Mouse (Mus musculus) gastrocnemius, postnatal 4 days (tissue): Measurements from ENCODE around the gene Ndufs8. TPM values are rescaled to one million over a fixed set of nuclear protein-coding genes. Genes with fewer than 3 reads are reported as not detected.
"Not testable (repeated sequence)": the region's sequence is repeated elsewhere in the genome, so short reads cannot be mapped to it uniquely, and the experiment has no call there.

Experiments
- DNase-seq, 2 experiments: peaks; one replicate each; pipeline ENCODE4 v3.0.0; 2021 to 2022; ENCODE audit warnings: low spot score in 2 of 2, mixed read lengths in 2 of 2
- long read RNA-seq, 2 experiments: library from polyadenylated mRNA; stranded (forward); transcript quantifications; one replicate each; pipeline ENCODE4 v2.0.0; 2021
- total RNA-seq, 2 experiments: library from RNA; stranded (reverse); gene quantifications; 2 replicates each; pipeline ENCODE4 v1.2.3; 2021

Ndufs8 gene
- 100 to 1,000 TPM; 182 to 186 TPM for total RNA-seq
- long read RNA-seq, experiment 1, transcript Ndufs8-205 (7 exons, 780 nt), result major isoform, 160 of 210 reads
- long read RNA-seq, experiment 1, transcript Ndufs8-201 (7 exons, 983 nt), result minor isoform, 25 of 210 reads
- long read RNA-seq, experiment 1, partial matches to known transcripts, result 14 of 210 reads
- long read RNA-seq, experiment 1, other reads (novel, unspliced or antisense), result 7 of 210 reads
- long read RNA-seq, experiment 2, transcript Ndufs8-201 (7 exons, 983 nt), result minor isoform, 24 of 171 reads
- long read RNA-seq, experiment 2, transcript Ndufs8-205 (7 exons, 780 nt), result major isoform, 133 of 171 reads
- long read RNA-seq, experiment 2, partial matches to known transcripts, result 5 of 171 reads
- long read RNA-seq, experiment 2, other reads (novel, unspliced or antisense), result 6 of 171 reads

DNA sequence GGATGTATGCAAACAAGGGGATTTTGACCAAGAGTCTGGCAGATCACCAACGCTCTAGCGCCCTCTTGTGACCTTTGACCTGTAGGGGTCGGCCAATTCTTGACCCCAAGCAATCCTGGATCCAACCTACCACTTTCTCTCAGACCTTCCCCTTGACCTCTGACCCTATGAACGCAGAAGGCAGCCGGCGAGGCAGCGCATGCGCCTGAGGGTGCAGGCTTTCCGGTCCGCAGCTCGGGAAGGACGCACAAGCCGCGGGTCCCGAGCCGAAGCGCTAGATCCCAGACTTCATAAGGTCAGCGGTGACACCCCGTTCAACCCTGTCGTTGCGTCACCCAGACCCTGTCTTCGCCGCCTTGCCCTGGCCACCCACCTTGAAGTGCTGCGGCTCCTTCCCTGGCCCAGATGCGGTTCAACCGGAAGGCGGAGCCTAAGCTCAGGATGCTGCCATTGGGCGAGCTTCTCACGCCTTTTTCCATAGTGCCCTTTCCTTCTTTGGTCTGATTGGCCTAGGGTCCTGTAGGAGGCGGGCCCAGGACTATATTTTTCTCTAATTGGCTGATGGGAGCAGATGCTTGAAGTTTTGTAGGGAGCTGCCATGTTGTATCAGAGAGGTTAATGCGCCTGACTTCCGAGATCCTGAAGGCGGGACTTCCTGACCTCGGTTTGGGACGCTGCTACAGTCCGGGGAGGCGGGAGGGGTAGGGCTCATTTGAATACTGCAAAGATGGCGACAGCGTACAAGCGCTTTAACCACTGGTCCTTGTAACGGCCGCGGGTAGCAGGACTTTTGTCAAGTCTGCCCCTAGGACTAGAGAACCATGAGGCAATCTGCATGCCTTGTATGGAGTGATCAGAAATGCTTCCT is at the start of gene Ndufs8:
Gene Ndufs8, minus strand, starts transcription at position 438 of the 868 bp plus-strand sequence.
- DNase-seq, result peak; percentile 62 to 86

DNA sequence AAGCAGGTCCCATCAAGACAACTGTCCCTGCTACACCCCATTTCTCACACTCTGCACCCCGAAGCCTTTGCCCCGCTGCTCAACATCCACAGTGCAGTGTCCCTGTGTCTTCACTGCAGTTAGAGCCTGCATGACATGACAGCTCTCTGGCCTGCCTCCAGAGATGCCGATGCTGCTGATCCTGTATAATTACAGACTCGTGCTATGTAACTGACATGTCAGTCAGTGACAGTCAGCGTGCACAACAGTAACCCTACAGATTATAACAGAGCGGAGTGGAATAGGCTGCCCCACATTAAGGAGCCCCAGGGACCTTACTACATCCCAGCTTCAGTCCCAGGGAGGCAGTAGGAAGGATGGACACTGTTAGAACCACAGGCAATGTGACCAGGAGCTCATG is 49.2 kb upstream of the Ndufs8 start:
- not testable (repeated sequence) for DNase-seq

DNA sequence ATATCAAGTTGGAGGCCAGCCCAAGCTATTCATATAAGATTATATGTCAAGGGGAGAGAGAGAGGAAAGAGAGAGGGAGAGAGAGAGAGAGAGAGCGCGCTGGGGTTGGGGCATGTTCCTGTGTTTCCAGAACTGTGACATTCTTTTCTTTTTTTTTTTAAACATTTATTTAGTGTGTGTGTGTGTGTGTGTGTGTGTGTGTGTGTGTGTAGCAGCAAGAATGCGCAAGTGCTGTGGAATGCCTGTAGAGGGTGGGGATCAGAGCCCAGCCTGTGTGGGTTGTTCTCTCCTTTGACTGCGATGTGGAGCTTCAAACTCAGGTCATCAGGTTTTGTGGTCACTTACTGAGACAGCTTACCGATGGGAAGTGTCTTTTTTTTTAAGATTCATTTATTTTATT is 47.6 kb upstream of the Ndufs8 start:
- DNase-seq, result no peak

DNA sequence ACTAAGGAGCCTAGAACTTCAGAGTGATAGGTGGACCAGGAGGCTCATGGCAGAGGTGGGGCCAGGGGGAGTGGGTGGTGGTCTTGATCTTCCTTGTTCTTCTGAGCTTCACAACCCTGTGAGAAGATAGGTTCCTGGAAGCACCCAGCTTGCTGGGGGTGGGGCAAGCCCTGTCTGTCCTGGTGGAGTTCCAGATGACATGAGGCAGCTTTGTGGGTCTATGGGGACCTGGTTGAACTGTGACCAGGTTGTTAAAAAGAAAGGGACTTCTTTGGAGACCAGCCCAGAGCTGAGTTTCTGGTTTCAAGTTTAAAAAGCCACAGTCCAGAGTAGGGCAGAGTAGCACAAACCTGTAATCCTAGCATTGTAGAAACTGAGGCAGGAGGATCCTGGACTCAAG is 46.5 kb upstream of the Ndufs8 start:
- no peak for DNase-seq

DNA sequence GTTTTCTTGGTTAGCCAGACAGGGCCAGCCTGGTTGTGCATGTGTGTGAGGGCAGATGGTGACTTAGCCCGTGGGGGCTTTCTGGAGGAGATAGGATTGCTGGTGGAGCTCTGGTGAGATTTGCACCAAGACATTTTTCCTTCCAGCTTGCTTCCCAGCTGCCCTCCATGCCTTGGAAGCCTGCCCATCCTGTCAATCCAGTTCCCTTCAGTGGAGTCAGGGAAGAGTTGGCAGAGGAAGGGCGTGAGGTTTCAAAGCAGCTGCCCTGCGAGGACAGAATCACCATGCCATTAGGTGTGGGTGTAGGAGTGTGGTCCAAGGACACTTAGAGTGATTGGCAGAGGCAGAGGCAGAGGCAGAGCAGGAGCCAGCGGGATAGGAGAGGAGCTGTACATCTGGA is 45.9 kb upstream of the Ndufs8 start, which contains the start of gene Aldh3b3:
Gene Aldh3b3, plus strand, starts transcription at position 176 of the 400 bp plus-strand sequence.
- no peak for DNase-seq

DNA sequence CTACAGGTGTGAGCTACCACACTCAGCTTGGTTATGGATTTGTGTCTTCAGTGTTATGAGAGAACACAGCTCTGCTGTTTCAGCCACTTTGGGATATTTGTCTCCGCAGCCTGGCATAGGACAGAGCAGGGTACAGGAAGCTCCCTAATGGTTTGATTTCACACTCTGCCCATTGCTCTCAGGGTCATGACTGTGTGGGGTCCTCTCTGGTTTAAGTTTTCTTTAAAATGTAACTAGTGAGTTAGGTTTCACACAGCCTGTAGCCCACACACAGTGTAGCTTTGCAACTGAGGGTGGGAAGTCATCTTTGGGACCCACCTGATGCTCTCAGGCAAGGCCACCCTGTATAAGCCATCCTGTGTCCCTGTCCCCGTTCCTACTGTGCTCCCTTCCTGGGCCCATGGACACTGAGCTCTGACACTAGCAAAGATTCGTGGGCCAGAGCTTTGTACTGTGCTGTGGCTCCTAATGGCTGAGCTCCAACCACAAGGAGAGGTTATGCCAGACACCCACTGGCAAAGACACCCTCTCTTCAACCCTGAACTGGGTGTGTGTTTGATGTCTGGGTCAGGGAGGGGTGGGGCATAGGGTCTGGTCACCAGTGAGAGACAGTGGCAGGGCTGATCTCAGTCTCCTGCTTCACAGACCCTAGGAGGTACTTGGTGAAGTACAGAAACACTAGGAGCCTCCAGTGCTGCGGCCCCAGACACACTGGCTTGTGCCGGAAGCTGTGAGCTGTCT is 44.9 kb upstream of the Ndufs8 start:
- not testable (repeated sequence) for DNase-seq

DNA sequence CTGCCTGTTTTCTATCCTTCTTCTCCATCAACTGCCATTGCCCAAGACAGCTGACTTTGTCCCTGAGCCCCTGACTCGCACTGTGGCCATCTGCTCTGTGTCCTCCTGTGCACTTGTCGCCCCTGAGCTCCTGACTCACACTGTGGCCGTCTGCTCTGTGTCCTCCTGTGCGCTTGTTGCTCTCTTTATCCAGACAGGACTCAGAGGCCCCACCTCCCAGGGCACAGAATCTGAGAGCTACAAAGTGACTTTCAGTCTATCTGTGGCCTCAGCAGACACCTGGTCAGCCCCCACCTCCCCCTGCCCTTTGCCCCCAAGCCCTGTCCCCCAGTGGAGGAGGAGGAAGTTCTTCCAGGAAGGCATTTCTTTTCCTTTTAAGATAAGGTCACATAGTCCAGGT is 43.2 kb upstream of the Ndufs8 start:
- no peak for DNase-seq

DNA sequence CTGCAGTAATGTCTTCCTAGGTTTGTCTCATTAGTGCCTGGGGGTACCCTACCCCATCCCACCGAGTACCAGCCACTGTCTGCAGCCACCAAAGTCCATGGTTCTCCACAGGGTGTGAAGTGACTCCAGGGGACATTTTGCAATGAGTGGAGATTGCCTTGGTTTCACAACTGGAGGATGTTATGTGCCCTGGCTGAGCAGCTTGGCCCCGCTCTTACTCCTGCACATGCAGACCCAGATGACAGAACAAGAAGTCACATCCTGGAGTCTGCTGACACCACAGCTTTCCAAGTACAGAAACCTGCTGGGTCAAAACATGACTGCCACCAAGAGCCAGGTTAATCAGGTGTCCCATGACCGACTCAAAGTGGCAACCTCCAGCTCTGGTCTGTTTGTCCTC is 42.5 kb upstream of the Ndufs8 start:
- no peak for DNase-seq

DNA sequence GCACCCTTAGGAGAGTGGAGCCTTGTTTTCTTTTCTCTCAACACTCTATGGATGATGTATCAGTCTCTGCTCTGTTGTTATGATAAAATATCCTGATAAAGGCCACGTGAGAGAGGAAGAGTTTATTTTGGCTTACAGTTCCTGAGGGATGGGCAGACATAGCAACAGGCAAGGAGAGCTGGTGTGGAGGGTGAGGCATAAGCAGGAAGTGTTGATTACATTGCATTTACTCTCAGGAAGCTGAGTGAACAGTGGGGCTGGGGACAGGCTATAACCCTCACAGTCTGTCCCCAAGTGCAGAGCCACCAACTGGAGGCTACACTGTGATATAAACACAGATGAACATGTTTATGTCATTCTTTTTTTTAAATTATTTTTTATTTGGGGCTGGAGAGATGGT is 39.5 kb upstream of the Ndufs8 start:
- no peak for DNase-seq

DNA sequence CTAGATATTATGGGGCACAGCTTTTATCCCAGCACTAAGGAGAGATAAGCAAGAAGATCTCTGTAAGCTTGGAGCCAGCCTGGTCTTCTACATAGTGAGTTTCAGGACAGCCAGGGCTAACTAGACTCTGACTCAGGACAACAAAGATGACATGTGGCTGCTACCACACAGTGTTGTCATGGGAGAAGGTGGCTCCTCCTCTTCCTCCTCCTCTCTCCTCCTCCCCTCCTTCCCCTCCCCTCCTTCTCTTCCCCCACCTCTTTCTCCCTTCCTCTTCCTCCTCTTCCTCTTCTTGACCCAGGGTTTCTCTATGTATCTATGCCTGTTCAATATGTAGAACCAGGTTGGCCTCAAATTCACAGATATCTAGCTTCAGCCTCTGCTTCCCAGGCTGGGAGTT is 38.9 kb upstream of the Ndufs8 start:
- DNase-seq, result no peak

DNA sequence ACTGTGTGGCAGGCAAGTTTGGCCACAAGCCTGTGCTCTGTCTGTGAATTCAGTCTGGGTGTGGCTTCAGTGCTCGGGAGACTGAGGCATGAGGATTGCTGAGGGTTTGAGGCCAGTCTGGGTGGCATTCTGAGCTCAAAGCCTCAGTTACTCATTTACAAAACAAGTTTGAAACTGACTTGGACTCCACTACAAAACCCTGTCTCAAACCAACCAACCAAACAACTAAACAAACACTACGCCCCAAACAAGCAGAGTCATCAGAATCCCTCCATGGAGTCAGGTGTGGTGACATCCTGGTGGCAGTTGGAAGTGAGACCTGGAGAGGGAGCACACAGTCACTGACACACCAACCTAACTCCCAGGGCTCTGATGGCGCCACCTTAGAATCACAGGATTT is 37.8 kb upstream of the Ndufs8 start:
- no peak for DNase-seq

DNA sequence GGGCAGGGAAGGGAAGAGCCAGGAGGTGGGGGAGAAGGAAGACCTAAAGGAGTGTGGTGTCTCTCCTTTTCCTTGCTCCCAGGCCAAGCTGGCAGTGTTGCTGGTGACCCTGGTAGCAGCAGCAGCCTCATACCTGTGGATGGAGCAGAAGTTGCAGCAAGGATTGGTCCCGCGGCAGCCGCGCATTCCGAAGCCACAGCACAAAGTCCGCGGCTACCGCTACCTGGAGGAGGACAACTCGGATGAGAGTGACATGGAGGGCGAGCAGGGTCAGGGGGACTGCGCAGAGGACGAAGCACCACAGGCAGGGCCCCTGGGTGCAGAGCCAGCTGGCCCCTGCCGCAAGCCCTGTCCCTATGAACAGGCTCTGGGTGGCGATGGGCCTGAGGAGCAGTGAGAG is 36.0 kb upstream of the Ndufs8 start:
- DNase-seq, result no peak

DNA sequence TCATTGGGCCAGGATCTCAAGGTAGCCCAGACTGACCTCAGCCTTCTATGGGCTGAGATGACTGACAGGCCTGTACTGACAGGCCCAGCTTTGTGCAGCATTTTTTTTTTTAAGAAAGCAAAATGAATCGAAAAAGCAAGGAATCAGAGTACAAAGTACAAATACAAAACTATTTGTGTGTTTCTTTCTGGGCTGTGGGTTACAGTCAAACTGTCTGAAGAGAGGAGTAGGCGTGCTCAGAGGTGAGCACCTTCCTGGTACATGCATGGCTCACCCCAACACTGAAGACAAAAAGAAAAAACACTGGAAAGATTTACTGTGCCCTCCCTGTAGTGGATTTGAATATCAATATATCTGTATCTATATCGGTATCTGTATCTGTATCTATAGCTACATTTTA is 35.2 kb upstream of the Ndufs8 start:
- DNase-seq, result no peak

DNA sequence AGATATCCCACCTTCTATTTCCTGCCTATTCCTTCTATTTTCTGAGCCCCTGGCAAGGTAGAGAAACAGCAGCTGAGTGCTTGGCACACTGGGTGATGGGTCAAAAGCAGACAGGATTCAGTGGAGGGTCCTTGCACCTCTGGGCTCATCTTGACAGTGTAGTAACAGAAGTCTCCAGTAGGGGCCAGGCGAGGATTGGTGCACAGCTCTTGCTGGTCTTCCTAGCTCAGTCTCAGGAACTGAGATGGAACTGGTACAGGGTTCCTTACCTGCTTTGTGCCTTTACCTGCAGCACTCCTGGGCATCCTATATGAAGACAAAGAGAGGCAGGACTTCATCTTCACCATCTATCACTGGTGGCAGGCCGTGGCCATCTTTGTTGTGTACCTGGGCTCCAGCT is 34.1 kb upstream of the Ndufs8 start:
- peak in 1 of 2 experiments; percentile 65 for DNase-seq

DNA sequence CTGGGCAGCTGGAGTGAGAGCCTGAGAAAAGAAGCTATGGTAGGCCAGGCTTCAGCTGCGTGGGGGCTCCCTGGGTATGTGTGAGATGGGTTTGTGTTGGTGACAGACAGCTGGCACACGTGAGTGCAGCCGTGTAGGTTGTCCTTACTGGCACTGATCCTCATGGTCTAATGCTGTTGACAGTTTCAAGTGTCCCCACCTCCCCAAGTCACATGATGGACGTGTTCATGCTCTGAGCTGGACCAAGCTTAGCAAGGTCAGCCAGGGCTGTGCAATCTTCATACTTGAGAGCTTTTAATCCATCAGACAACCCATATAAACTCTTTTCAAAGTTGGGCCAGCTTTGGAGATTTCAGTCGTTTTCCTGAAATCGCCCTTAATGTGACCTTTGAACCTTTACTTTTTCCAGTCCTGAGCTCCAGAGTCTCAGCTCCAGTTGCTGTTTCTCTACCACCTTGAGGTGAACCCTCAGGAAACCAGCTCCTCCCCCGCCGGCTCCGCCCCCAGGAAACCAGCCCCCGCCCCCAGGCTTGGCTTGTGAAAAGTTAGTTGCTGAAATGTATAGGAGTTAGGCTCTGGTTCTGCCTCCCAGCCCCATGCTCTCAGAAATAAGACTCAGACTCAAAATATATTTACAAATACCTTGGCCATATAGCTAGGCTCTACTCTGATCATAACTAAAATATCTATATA is 33.4 kb upstream of the Ndufs8 start:
- no peak for DNase-seq

DNA sequence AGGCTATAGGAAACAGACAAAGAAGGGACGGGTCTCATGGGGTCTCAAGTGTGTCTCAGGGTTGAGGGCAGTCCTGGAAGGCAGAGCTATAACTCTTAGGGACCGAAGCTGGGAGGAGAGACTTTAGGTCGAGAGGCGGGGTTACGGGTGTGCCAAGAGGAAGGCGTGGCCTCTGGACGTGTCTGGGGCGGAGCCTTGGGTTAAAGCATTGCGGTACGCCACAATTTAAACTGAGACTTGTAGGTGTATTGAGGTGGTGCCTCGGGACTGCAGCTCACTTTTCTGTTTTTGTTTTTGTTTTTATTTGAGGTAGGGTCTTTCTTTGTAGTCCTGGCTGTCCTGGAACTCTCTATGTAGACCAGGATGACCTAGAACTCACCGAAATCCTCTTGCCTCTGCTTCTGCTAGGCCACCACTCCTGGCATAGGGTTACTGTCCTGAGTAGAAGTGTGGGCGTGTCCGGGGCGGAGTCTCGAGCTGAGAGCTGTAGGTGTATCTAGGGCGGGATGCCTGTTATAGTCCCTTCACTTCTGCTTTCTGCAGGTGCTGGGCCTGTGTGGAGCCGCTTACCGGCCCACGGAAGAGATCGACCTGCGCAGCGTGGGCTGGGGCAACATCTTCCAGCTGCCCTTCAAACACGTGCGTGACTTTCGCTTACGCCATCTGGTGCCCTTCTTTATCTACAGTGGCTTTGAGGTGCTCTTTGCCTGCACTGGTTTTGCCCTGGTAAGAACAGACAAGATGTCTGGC is 30.6 kb upstream of the Ndufs8 start:
- DNase-seq, result no peak

DNA sequence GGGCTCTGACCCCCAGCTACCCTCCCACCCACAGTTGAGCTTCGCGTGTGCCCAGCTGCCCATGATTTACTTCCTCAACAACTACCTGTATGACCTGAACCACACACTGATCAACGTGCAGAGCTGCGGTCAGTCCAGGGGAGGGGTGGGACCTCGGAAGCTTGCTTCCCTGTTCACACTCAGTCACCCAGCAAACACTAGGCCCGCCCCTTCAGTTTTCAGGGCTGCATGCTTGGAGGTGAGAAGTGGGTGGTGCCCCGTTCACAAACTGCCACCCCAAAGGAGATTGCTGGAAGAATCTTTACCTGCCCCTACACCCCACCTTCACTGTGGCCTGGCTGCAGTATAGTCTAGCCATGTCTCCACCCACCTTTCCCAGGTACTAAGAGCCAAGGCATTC is 29.7 kb upstream of the Ndufs8 start:
- no peak for DNase-seq

DNA sequence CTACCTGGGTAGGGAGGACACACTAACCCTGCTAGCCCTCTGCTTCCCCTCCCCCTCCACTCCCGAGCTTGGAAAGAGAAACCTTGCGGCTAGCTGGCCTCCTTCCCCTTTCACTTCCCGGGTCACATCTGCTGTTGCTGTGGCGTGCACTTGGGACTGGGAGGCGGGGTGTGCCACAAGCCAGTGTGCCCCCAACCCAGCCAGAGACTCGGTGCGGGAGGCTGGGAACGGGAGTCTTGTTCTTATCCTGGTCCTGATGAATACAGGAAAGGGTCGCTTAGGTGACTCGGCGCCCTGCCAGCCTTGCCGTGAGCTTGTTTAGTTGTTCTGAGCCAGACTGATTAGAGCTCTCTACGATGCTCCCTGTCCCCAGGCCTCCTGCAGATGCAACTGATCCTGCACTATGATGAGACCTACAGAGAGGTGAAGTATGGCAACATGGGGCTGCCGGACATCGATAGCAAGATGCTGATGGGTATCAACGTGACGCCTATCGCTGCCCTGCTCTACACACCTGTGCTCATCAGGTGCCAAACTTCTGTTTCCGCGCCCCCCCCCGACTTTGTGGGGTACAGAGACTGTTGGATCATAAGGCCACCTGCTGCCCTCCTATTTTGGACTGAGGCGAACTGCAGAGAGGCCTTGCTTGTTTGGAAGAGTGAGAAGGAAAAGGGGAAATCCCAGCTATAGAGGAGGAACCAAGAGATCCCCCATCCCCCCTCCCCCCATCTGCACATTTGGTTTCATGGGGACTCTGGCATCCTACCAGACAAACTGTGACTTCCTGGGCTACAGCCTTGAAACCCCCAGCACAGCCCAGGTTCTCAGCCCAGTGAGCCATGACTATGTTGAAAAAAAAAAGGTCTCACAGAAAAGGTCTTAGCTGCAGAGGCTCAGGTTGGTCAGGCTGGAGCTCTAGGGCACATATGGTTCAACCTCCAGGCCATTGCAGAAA is 23.6 kb upstream of the Ndufs8 start:
- DNase-seq, result peak in 1 of 2 experiments; percentile 61
